Mouse (Mus musculus) embryonic facial prominence, embryonic 12.5 days (tissue): ENCODE data around the gene Efcab2. TPM values are rescaled to one million over a fixed set of nuclear protein-coding genes. Genes with fewer than 3 reads are reported as not detected.

Experiments
- ATAC-seq: fragments of 200-750 bp; cut with Nextera tagmentation; 2 replicates; pipeline ENCODE4 v1.8.0; 2017; ENCODE audit not compliant: insufficient number of reproducible peaks, insufficient read depth, low FRiP score, low TSS enrichment
- H3K27ac ChIP-seq: fragments of 300-500 bp; sonication (generic); 2 replicates; pipeline ENCODE4 v1.5.1; 2016; ENCODE audit warnings: mild to moderate bottlenecking
- H3K27me3 ChIP-seq: fragments of 300-500 bp; sonication (generic); 2 replicates; pipeline ENCODE4 v1.6.1; 2016; ENCODE audit warnings: mild to moderate bottlenecking, moderate library complexity
- H3K36me3 ChIP-seq: fragments of 300-500 bp; sonication (generic); 2 replicates; pipeline ENCODE4 v1.6.1; 2016; ENCODE audit warnings: mild to moderate bottlenecking
- H3K4me1 ChIP-seq: fragments of 300-500 bp; sonication (generic); 2 replicates; pipeline ENCODE4 v1.6.1; 2016
- H3K4me2 ChIP-seq: fragments of 300-500 bp; sonication (generic); replicated peaks from 2 replicates; pipeline ENCODE4 v1.6.1; 2016; ENCODE audit warnings: mild to moderate bottlenecking, moderate library complexity
- H3K4me3 ChIP-seq: fragments of 300-500 bp; sonication (generic); 2 replicates; pipeline ENCODE4 v1.5.1; 2016; ENCODE audit warnings: mild to moderate bottlenecking
- H3K9ac ChIP-seq: fragments of 300-500 bp; sonication (generic); 2 replicates; pipeline ENCODE4 v1.6.1; 2016; ENCODE audit warnings: mild to moderate bottlenecking, moderate library complexity
- H3K9me3 ChIP-seq: fragments of 300-500 bp; sonication (generic); 2 replicates; pipeline ENCODE4 v1.6.1; 2016; ENCODE audit warnings: mild to moderate bottlenecking, moderate library complexity
- WGBS: fragments of 180-500 bp; shearing (Covaris S2); methylation state at CpG from one replicate; pipeline ENCODE4 v1.1.7; 2016; 5-methylcytosine and 5-hydroxymethylcytosine counted together
- polyA plus RNA-seq: library from polyadenylated mRNA; unstranded; fragments of >200 nt; fragmentation: Nextera tagmentation; extraction: Ambion mirVana; gene quantifications from 2 replicates; pipeline ENCODE4 v1.2.1, GENCODE M21; 2016

Efcab2 gene
- polyA plus RNA-seq, 1 experiment from 2014 or later = 5.8 TPM

DNA sequence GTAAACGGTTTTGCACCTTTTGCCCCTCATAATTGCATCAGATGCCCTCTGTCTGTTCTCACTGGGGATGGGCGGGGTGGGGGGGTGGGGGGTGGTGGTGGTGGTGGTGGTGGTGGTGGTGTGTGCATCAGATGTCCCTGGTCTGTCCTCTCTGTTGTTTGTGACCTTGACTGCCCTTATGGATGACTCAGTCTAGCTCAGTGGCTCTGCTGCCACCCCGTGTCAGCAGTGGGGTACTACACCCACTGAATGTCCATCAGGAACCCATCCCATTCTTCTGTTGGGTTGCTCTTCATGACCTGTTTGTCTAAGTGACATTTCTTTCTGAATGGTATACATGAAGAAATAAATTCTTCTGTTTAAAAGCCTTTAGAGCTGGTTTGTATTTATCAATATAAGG is 43.3 kb downstream of the Efcab2 start:
- no peak overlapping the region for H3K9ac ChIP-seq
- 23% methylated on average over 3 of the region's 3 CpGs for WGBS
- H3K36me3 ChIP-seq = no peaks in the 10 kb centered on the region
- no peaks in the 10 kb centered on the region for H3K4me1 ChIP-seq
- no peak overlapping the region for H3K4me3 ChIP-seq
- H3K27me3 ChIP-seq = no peaks in the 10 kb centered on the region
- no peak overlapping the region for H3K27ac ChIP-seq
- no peaks in the 10 kb centered on the region for H3K9me3 ChIP-seq
- ATAC-seq = 0 out of 2 replicates have a peak, but pooled peaks have one; percentile 60
- H3K4me2 ChIP-seq = no peak overlapping the region

DNA sequence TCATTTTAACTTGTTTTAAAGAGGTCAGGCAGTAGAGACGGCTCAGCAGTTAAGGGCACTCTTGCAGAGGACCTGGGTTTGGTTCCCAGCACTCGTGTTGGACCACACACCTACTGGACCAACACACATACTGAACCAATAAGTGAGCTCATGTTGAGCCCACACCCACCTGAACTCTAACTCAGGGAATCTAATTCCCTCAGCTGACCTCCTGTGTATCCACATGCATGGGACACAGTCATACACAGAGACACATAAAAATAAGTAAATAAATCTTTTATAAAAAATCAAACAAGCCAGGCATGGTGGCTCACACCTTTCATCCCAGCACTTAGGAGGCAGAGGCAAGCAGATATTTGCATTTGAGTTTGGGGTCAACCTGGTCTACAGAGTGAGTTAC is 44.0 kb downstream of the Efcab2 start:
- no peak overlapping the region for H3K27ac ChIP-seq
- H3K9me3 ChIP-seq = no peaks in the 10 kb centered on the region
- no peak overlapping the region for H3K4me3 ChIP-seq
- no peak for ATAC-seq
- H3K36me3 ChIP-seq = no peaks in the 10 kb centered on the region
- H3K9ac ChIP-seq = no peak overlapping the region
- WGBS = 80% methylated on average over 2 of the region's 2 CpGs
- no peaks in the 10 kb centered on the region for H3K4me1 ChIP-seq
- no peak overlapping the region for H3K4me2 ChIP-seq
- H3K27me3 ChIP-seq = no peaks in the 10 kb centered on the region

DNA sequence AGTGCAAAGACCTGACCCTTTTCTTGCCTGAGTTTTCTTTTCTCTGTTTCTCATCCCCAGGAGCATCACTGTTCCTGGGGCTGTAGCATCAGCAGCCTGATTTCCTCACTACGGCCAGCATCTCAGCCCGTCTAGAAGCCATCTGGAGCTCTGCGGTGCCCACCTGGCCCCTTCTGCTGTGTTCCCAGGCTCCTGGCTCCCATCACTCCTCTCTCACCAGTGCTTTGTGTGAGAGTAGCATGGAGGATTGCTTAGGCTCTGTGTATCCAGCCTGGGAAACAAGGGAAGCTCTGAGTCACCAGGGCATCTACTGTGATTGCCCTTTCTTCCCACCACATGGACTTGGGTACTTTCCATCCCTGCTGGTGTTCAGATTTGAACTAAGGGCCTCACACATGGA is 48.2 kb downstream of the Efcab2 start:
- H3K4me3 ChIP-seq = no peak overlapping the region
- H3K4me2 ChIP-seq = no peak overlapping the region
- no peak for ATAC-seq
- H3K4me1 ChIP-seq = no peaks in the 10 kb centered on the region
- H3K27ac ChIP-seq = no peak overlapping the region
- H3K27me3 ChIP-seq = no peaks in the 10 kb centered on the region
- no peaks in the 10 kb centered on the region for H3K36me3 ChIP-seq
- H3K9me3 ChIP-seq = no peaks in the 10 kb centered on the region
- 89% methylated on average over 3 of the region's 3 CpGs for WGBS
- H3K9ac ChIP-seq = no peak overlapping the region

DNA sequence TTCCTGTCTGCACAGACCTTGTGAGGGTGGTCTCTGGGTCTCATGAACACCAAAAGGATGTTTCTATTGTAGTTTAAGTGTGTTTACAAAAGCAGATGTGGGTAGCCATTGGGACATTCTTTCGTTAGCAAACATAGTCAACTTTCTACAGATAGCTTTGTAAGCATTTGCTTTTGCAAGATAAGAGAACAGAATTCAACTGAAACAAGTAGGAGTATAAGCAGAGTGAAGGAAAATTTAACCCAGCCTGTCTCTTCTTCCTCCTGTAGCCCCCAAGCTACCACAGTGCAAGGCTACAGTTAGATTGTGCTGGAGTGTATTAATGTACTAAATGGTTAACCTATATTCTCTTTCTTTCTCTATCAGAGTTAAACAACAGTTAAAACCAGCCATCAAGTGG is 49.2 kb downstream of the Efcab2 start:
- no peak overlapping the region for H3K4me2 ChIP-seq
- no peaks in the 10 kb centered on the region for H3K9me3 ChIP-seq
- 81% methylated on average over 1 of the region's 1 CpGs for WGBS
- H3K9ac ChIP-seq = no peak overlapping the region
- H3K4me3 ChIP-seq = no peak overlapping the region
- H3K36me3 ChIP-seq = no peaks in the 10 kb centered on the region
- no peak overlapping the region for H3K27ac ChIP-seq
- ATAC-seq = no peak
- no peaks in the 10 kb centered on the region for H3K4me1 ChIP-seq
- no peaks in the 10 kb centered on the region for H3K27me3 ChIP-seq

DNA sequence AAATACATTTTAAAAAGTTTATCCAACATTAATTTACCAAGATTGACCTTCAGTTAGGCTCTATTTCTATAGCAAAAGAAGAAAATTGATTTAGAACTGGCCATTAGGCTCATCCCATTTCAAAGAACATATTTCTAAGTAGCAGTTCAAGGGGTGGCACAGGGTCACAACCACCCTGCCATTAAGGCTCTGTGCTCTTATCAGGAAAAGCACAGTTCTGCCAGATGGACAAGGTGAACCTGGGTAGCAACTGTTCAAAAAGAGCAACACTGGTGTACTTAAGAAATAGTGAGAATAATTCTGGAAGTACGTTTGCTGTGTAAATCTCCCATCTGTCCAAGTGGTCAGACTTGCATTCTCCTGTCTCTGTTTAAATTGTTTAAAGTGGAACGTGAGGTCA is 52.1 kb downstream of the Efcab2 start:
- H3K4me3 ChIP-seq = no peak overlapping the region
- 92% methylated on average over 2 of the region's 2 CpGs for WGBS
- H3K4me2 ChIP-seq = no peak overlapping the region
- H3K9me3 ChIP-seq = 0 out of 2 replicates have a peak, but pooled peaks cover 4% of the 10 kb centered on the region
- no peak overlapping the region for H3K9ac ChIP-seq
- H3K27me3 ChIP-seq = no peaks in the 10 kb centered on the region
- no peaks in the 10 kb centered on the region for H3K4me1 ChIP-seq
- ATAC-seq = no peak
- no peak overlapping the region for H3K27ac ChIP-seq
- no peaks in the 10 kb centered on the region for H3K36me3 ChIP-seq

DNA sequence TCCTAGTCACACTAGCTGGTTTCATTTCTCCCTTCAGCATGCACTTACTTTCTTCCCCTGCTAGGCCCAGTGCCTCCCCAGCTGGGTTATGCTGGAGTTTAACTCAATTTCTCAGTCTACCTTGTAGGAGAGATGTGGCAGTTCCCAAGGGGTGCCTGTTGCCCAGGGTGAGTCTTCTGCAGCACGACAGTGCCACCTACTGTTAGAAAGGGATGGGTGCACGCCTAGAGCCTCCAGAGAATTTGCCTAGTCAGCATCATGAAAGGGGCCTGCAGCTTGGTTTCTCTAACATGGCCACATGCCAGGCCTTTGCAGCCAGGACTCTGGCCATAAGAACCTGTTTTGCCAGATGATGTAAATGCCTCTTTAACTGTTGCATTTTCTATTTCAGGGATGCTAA is 57.8 kb downstream of the Efcab2 start:
- WGBS = 0% methylated on average over 2 of the region's 2 CpGs
- no peak overlapping the region for H3K9ac ChIP-seq
- 0 out of 2 replicates have a peak, but pooled peaks cover 4% of the 10 kb centered on the region for H3K9me3 ChIP-seq
- H3K27ac ChIP-seq = no peak overlapping the region
- H3K4me2 ChIP-seq = no peak overlapping the region
- no peaks in the 10 kb centered on the region for H3K27me3 ChIP-seq
- no peaks in the 10 kb centered on the region for H3K4me1 ChIP-seq
- no peak overlapping the region for H3K4me3 ChIP-seq
- ATAC-seq = peak; percentile 87
- H3K36me3 ChIP-seq = no peaks in the 10 kb centered on the region

DNA sequence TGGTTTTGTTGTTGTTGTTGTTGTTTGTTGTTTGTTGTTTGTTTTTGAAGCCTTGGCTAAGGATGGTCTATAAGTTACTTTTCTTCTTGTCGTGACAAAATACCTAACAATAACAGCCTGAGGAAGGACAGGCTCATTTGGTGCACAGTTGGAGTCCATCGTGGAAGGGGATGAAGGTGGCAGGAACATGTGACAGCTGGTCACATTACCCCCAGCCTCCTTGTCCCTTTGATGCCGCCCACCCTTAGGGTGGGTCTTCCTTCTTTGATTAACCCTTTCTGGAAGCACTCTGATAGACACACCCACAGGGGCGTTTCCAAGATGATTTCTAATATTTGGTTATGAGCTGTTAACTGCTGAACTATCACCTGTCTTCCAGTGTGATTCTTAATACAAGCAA is 58.3 kb downstream of the Efcab2 start:
- ATAC-seq = no peak
- WGBS = 46% methylated on average over 4 of the region's 4 CpGs
- H3K36me3 ChIP-seq = no peaks in the 10 kb centered on the region
- H3K27ac ChIP-seq = no peak overlapping the region
- no peak overlapping the region for H3K4me3 ChIP-seq
- H3K4me1 ChIP-seq = no peaks in the 10 kb centered on the region
- no peaks in the 10 kb centered on the region for H3K27me3 ChIP-seq
- no peak overlapping the region for H3K4me2 ChIP-seq
- 0 out of 2 replicates have a peak, but pooled peaks cover 4% of the 10 kb centered on the region for H3K9me3 ChIP-seq
- no peak overlapping the region for H3K9ac ChIP-seq

DNA sequence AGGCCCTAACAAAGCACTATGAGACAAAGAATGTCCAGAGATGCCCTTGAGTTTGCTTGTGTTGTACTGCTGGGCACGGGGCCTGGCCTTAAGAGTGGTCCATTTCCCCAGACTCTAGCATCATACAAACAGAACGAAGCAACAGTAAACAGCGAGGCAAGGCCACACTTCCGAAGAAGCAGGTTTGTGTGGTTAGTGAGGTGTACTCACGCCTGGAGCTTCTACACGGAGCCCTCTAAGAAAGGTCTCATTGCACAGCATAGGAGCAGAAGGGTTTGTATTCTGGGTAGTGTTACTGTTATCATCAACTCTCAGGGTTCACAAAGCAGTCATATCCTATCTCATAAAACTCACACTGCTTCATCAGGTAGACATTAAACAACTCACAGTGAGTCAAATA is 61.7 kb downstream of the Efcab2 start:
- no peaks in the 10 kb centered on the region for H3K9me3 ChIP-seq
- H3K27ac ChIP-seq = no peak overlapping the region
- H3K4me1 ChIP-seq = no peaks in the 10 kb centered on the region
- ATAC-seq = no peak
- no peaks in the 10 kb centered on the region for H3K27me3 ChIP-seq
- no peak overlapping the region for H3K4me2 ChIP-seq
- no peak overlapping the region for H3K9ac ChIP-seq
- 71% methylated on average over 6 of the region's 6 CpGs for WGBS
- no peak overlapping the region for H3K4me3 ChIP-seq
- H3K36me3 ChIP-seq = no peaks in the 10 kb centered on the region

DNA sequence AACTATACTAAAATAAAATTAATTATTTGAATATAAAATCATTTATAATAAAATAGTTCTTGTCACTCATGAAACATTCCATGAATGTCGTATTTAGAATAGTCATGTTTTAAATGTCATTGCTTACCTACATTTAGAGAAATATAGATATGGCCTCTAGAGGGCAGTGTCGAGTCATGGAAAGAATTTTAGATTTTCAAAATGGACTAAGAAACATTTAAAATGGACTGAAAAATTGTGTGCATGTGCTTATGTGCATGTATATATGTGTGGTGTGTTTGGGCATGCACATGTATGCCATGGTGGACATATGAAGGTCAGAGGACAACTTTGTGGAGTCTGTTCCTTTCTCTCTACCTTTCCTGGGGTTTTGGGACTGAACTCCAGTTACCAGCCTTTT is 62.4 kb downstream of the Efcab2 start:
- H3K9ac ChIP-seq = no peak overlapping the region

DNA sequence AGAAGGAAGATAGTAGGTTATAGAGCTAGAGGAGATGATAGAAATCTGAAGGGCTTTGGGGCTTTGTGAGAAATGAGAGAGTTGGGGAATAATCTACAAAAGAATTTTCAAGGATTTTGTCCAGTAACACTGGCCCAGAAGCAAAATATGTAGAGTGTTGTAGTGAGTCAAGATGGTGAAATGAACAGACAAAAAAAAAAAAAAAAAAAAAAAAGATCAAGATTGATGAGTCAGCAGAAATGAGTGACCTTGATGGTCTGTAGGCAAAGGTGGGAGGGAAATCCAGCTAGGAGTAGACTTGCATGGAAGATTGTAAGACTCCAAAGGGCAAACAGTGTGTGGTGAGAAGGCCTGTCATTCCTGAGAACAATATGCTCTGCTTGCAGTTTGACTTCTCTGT is 78.0 kb downstream of the Efcab2 start:
- no peak overlapping the region for H3K4me2 ChIP-seq
- H3K9ac ChIP-seq = no peak overlapping the region
- no peaks in the 10 kb centered on the region for H3K27me3 ChIP-seq
- ATAC-seq = no peak
- no peaks in the 10 kb centered on the region for H3K9me3 ChIP-seq
- H3K4me3 ChIP-seq = no peak overlapping the region
- H3K36me3 ChIP-seq = no peaks in the 10 kb centered on the region
- no peaks in the 10 kb centered on the region for H3K4me1 ChIP-seq
- no peak overlapping the region for H3K27ac ChIP-seq

More for the DNA sequence above, 62.4 kb downstream of the Efcab2 start:
- no peak overlapping the region for H3K27ac ChIP-seq
- H3K27me3 ChIP-seq = no peaks in the 10 kb centered on the region
- no peaks in the 10 kb centered on the region for H3K36me3 ChIP-seq
- 7% methylated on average over 2 of the region's 2 CpGs for WGBS
- H3K4me2 ChIP-seq = no peak overlapping the region
- H3K4me1 ChIP-seq = no peaks in the 10 kb centered on the region
- no peaks in the 10 kb centered on the region for H3K9me3 ChIP-seq
- no peak for ATAC-seq
- no peak overlapping the region for H3K4me3 ChIP-seq

DNA sequence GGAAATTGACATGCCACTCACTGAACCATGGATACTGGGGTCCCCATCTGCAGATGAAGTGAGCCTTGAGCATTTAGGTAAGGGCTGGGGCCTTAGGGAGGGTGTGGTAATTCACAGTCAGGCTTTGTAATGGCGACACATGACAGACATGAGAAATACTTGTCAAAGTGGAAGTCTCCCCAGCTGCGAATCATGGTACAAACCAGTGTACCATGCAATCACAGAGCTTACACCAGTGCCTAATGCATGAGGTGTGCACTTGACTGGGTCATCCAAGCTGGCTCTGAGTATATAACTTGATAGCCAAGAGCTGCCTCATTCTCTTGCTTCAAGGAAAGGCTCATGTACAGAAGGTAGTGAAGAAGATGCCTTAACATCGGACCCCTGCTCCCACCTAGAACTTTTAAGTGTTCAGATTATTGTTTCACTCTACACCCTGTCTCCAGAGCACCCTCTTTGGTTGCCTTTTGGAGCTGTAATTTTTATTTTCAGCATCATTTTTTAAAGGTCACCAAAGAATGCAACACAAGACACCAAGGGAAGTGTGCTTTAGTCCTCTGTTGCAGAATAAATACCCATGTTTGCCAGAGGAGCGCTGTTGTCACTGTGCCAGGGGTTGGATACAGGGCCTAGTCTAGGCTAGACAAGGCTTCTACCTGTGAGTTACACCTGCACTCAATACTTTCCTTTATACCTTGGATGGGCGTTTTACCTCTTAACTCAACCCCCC is 79.4 kb downstream of the Efcab2 start:
- H3K9ac ChIP-seq = no peak overlapping the region
- 82% methylated on average over 5 of the region's 5 CpGs for WGBS
- H3K4me2 ChIP-seq = no peak overlapping the region
- no peak for ATAC-seq
- no peaks in the 10 kb centered on the region for H3K4me1 ChIP-seq
- no peaks in the 10 kb centered on the region for H3K9me3 ChIP-seq
- H3K4me3 ChIP-seq = no peak overlapping the region
- no peak overlapping the region for H3K27ac ChIP-seq
- H3K36me3 ChIP-seq = no peaks in the 10 kb centered on the region
- no peaks in the 10 kb centered on the region for H3K27me3 ChIP-seq

DNA sequence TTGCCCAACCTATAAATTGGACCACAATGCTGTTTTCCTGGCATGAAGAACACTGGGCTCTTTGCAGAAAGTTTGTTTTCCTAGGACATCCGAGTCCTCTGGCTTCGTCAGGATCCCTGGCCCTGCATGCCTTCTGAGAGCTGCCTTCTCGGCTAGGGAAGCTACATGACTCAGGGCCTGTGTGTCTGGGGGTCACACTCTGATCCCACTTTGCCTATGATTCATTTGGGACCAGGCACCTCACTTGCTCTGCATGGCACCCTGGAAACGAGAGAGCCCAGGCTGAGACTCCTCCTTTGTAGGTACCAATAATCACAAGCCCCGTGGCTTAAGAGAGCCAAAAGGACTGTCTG is 80.0 kb downstream of the Efcab2 start:
- H3K4me2 ChIP-seq = no peak overlapping the region
- H3K27ac ChIP-seq = no peak overlapping the region
- H3K4me1 ChIP-seq = no peaks in the 10 kb centered on the region
- ATAC-seq = no peak
- H3K27me3 ChIP-seq = no peaks in the 10 kb centered on the region
- H3K4me3 ChIP-seq = no peak overlapping the region
- no peaks in the 10 kb centered on the region for H3K36me3 ChIP-seq
- H3K9ac ChIP-seq = no peak overlapping the region
- WGBS = 68% methylated on average over 5 of the region's 5 CpGs
- H3K9me3 ChIP-seq = no peaks in the 10 kb centered on the region

DNA sequence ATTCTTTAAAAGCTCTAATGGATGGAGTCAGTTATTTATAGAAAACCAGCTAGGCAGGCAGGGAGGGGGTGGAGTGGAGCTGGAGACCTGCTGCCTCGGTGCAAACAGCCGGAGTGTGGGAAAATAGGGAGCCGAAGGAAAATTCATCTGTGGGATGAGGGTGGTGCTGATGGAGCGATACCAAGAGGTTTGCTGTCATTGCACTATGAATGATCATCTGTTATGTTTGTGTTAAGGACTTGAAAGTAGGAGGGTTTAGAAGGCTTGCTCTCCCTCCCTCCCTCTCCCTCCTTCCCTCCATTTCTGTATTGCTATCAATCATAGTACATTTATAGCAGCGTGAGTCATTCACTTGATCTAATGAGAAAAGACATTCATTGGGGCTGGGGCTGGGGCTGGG is 80.9 kb downstream of the Efcab2 start:
- H3K36me3 ChIP-seq = no peaks in the 10 kb centered on the region
- H3K27ac ChIP-seq = no peak overlapping the region
- H3K9ac ChIP-seq = no peak overlapping the region
- ATAC-seq = no peak
- no peak overlapping the region for H3K4me3 ChIP-seq
- no peak overlapping the region for H3K4me2 ChIP-seq
- no peaks in the 10 kb centered on the region for H3K4me1 ChIP-seq
- no peaks in the 10 kb centered on the region for H3K9me3 ChIP-seq
- no peaks in the 10 kb centered on the region for H3K27me3 ChIP-seq
- 78% methylated on average over 5 of the region's 5 CpGs for WGBS
